Mouse (Mus musculus): ENCODE data around the gene Irf9. TPM values are rescaled to one million over a fixed set of nuclear protein-coding genes. Genes with fewer than 3 reads are reported as not detected.

The Irf9 gene
- polyA plus RNA-seq, 1 experiment from 2014 or later: 9.8 TPM

DNA sequence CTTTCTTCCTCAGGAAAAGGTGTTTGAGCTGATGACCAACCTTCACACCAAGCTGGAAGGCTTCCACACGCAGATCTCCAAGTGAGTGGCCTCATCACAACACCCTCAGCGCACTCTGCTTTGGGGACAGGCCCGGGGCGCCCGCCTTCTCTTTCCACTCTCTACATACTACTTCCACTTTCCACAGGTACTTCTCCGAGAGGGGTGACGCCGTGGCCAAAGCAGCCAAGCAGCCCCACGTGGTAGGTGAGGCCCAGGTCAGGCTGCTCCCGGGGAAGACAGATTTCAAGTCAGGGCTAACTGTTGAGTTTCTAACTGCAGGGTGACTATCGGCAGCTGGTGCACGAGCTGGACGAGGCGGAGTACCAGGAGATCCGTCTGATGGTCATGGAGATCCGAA lies 22.6 kb upstream of the Irf9 start:
- H3K9me3 ChIP-seq (ENCODE audit: control insufficient read depth, low read length): no peaks in the 10 kb centered on the region
- no peak overlapping the region for H3K9ac ChIP-seq (ENCODE audit: low read length)
- H3K4me3 ChIP-seq (ENCODE audit: control insufficient read depth in 1 of 2, insufficient read depth in 1 of 2, low read depth in 1 of 2, low read length in 2 of 2): no peak overlapping the region
- 93% methylated on average over 16 of the region's 16 CpGs for WGBS
- peaks cover 26% of the 10 kb centered on the region for H3K36me3 ChIP-seq (ENCODE audit: control insufficient read depth, insufficient read depth, low read length)
- ATAC-seq (ENCODE audit: insufficient number of reproducible peaks, insufficient read depth, low FRiP score, low read depth): no peak
- no peak overlapping the region for H3K4me2 ChIP-seq (ENCODE audit: low read length)
- peaks cover 12 to 36% of the 10 kb centered on the region in 2 experiments; a peak in 3 of 4 replicates for H3K4me1 ChIP-seq (ENCODE audit: control insufficient read depth in 2 of 2, insufficient read depth in 2 of 2, low read length in 2 of 2)
- no peaks in the 10 kb centered on the region for H3K27me3 ChIP-seq (ENCODE audit: control insufficient read depth, insufficient read depth, low read length)
- no peak overlapping the region for H3K27ac ChIP-seq (replicated peaks in 1 of 2; ENCODE audit: control insufficient read depth in 1 of 2, insufficient read depth in 1 of 2, low read depth in 2 of 2, low read length in 2 of 2)

DNA sequence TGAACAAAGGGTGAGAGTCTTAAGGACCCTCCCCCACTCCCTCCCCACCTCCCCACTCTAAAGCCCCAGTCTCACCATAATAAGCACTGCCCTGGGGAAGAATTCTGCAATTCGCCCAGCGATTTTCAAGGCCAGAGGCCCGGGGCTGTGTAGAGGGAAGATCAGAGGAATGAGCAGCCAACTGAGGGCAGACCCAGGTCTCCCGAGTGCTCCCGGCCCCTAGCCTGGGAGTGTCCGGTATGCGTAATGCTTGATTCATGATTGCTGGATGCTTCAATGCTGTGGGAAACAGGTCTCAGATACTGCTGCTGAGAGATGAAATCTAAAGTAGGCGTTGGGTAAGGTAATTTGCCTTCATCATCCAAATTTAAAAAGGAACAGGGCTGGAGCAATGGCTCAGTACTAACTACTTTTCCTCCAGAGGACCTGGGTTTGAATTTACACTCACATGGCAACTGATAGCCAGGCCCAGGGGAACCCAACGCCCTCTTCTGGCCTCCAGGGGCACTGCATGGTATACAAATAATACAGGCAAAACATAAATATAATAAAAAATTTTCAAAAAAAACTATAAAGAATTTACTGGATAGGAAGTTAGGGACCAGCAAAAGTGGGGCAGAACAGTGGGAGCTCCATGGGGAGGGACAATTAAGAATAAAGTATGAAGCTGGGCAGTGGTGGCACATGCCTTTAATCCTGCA lies 21.2 kb upstream of the Irf9 start:
- peaks cover 28% of the 10 kb centered on the region for H3K36me3 ChIP-seq (ENCODE audit: control insufficient read depth, insufficient read depth, low read length)
- no peak overlapping the region for H3K9ac ChIP-seq (ENCODE audit: low read length)
- no peaks in the 10 kb centered on the region for H3K9me3 ChIP-seq (ENCODE audit: control insufficient read depth, low read length)
- H3K27ac ChIP-seq (replicated peaks in 1 of 2; ENCODE audit: control insufficient read depth in 1 of 2, insufficient read depth in 1 of 2, low read depth in 2 of 2, low read length in 2 of 2): no peak overlapping the region
- H3K4me3 ChIP-seq (ENCODE audit: control insufficient read depth in 1 of 2, insufficient read depth in 1 of 2, low read depth in 1 of 2, low read length in 2 of 2): no peak overlapping the region
- no peak for ATAC-seq (ENCODE audit: insufficient number of reproducible peaks, insufficient read depth, low FRiP score, low read depth)
- no peak overlapping the region for H3K4me2 ChIP-seq (ENCODE audit: low read length)
- peaks cover 3 to 28% of the 10 kb centered on the region in 2 experiments; a peak in 3 of 4 replicates for H3K4me1 ChIP-seq (ENCODE audit: control insufficient read depth in 2 of 2, insufficient read depth in 2 of 2, low read length in 2 of 2)
- WGBS: 74% methylated on average over 9 of the region's 9 CpGs
- H3K27me3 ChIP-seq (ENCODE audit: control insufficient read depth, insufficient read depth, low read length): no peaks in the 10 kb centered on the region

DNA sequence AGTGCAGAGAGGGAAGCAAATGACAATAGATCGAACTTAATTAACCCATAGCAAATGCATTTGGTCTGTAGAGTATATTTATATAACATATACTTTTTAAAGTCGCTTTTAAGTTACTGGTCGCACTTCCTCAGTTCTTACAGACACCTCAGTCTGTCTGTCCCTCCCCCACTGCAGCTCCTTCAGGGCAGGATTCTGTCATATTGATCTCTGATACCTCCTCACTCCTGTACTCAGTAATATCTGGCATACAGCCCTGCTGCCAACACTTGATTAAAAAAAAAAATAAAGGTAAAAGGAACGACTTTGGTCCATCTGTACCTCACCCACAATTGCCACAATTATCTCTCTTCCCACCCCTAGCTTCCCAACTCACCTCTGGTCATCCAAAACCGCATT lies 19.1 kb upstream of the Irf9 start:
- peaks cover 3 to 17% of the 10 kb centered on the region in 2 experiments; a peak in 3 of 4 replicates for H3K4me1 ChIP-seq (ENCODE audit: control insufficient read depth in 2 of 2, insufficient read depth in 2 of 2, low read length in 2 of 2)
- peak overlapping the region; percentile 79 for H3K9ac ChIP-seq (ENCODE audit: low read length)
- 37% methylated on average over 5 of the region's 5 CpGs for WGBS
- no peaks in the 10 kb centered on the region for H3K9me3 ChIP-seq (ENCODE audit: control insufficient read depth, low read length)
- H3K4me2 ChIP-seq (ENCODE audit: low read length): peak overlapping the region; percentile 88
- H3K4me3 ChIP-seq (ENCODE audit: control insufficient read depth in 1 of 2, insufficient read depth in 1 of 2, low read depth in 1 of 2, low read length in 2 of 2): peak overlapping the region; percentile 63
- peaks cover 49% of the 10 kb centered on the region for H3K36me3 ChIP-seq (ENCODE audit: control insufficient read depth, insufficient read depth, low read length)
- H3K27ac ChIP-seq (replicated peaks in 1 of 2; ENCODE audit: control insufficient read depth in 1 of 2, insufficient read depth in 1 of 2, low read depth in 2 of 2, low read length in 2 of 2): peak overlapping the region in 1 of 2 experiments; percentile 77; a peak in 2 of 4 replicates
- no peaks in the 10 kb centered on the region for H3K27me3 ChIP-seq (ENCODE audit: control insufficient read depth, insufficient read depth, low read length)
- no peak for ATAC-seq (ENCODE audit: insufficient number of reproducible peaks, insufficient read depth, low FRiP score, low read depth)

DNA sequence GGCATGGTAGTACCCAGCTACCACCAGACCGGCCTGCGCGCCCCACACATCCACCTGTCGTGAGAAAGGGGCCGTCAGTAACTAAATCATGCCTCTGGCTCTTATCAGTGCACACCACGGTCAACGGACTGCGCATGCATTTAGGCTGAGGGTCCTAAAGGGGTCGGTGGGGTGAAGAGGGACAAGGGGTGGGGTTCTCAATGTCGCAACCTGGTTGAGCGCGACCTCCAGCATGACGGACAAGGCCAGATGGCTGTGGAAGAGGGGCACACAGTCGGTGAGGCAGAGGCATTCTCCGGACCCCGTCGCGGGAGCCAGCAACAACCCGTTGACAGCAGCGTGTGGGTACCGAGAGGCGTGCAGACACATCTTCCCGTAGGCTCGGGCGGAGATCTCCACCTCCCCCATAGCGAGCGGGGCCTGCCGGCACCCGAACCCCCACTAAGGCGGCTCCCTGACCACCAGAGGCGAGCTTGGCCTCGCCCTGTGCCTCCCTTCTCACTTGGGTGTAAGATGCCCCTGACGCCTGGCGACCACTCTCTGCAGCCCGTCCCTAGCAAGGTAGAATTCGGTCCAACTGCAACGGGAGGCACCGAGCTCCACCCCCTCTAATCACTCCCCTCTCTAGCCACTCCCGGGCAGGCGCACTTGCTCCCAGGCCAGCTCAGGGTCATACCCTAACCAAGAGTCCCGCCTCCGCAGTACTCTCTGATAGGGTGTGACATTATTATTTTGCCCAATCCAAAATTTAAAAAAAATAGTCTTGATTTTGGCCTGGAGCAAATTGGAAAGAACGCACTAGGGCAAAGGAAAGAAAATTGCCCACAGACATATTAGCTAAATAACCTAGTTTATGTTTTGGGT lies 18.4 kb upstream of the Irf9 start, which contains the start of gene Emc9:
Gene Emc9, minus strand, starts transcription at position 601 of the 864 bp plus-strand sequence.
- H3K9ac ChIP-seq (ENCODE audit: low read length): peak within 1 kb of the TSS; percentile 79
- H3K27me3 ChIP-seq (ENCODE audit: control insufficient read depth, insufficient read depth, low read length): no peaks in the 10 kb centered on the region
- peak within 1 kb of the TSS; percentile 88 for H3K4me2 ChIP-seq (ENCODE audit: low read length)
- no peaks in the 10 kb centered on the region for H3K9me3 ChIP-seq (ENCODE audit: control insufficient read depth, low read length)
- peak; percentile 78 for ATAC-seq (ENCODE audit: insufficient number of reproducible peaks, insufficient read depth, low FRiP score, low read depth)
- peak within 1 kb of the TSS; percentile 56 to 77 for H3K27ac ChIP-seq (replicated peaks in 1 of 2; ENCODE audit: control insufficient read depth in 1 of 2, insufficient read depth in 1 of 2, low read depth in 2 of 2, low read length in 2 of 2)
- H3K4me3 ChIP-seq (ENCODE audit: control insufficient read depth in 1 of 2, insufficient read depth in 1 of 2, low read depth in 1 of 2, low read length in 2 of 2): peak within 1 kb of the TSS; percentile 63
- peaks cover 47% of the 10 kb centered on the region for H3K36me3 ChIP-seq (ENCODE audit: control insufficient read depth, insufficient read depth, low read length)
- WGBS: 3% methylated on average over 43 of the region's 43 CpGs
- peaks cover 5 to 14% of the 10 kb centered on the region in 2 experiments for H3K4me1 ChIP-seq (ENCODE audit: control insufficient read depth in 2 of 2, insufficient read depth in 2 of 2, low read length in 2 of 2)

DNA sequence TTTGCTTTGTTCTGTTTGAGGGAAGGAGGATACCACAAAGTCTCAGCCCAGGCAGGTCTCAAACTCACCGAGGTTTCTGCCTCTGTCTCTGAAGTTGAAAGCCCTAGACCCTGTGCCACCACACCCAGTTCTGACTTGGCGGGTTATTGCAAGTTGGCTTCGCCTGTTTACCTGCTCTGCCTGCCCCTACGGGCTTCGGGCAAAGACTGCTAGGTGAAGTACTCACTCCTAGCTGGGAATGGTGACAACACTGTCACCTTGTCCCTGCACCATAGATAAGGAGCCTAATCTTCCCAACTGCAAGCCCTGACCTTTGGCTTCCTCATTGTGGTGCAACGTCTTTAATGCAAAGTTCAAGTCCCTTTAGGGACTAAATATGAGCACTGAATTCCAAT lies 17.8 kb upstream of the Irf9 start:
- 49% methylated on average over 6 of the region's 6 CpGs for WGBS
- peaks cover 41% of the 10 kb centered on the region for H3K36me3 ChIP-seq (ENCODE audit: control insufficient read depth, insufficient read depth, low read length)

DNA sequence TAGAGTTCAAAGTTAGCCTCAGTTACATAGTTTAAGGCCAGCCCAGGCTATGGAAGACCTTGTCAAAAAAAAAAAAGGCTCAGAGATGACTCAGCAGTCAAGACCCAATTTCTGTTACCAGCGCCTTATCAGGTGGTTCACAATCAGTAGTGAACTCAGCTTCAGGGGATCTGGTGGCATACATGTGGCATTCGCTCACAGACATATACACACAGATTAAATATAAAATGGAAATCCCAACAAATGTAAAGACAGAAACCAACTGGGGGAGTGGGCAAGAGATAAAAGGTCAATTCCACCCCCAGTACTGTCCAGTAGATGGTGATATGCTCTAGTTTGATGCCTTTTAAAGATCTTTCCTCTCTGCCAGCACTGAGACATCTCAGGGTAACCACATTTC lies 17.2 kb upstream of the Irf9 start:
- Histone ChIP-seq H3K27ac (replicated peaks in 1 of 2; ENCODE audit: control insufficient read depth in 1 of 2, insufficient read depth in 1 of 2, low read depth in 2 of 2, low read length in 2 of 2) (no peak overlapping the region), H3K27me3 (ENCODE audit: control insufficient read depth, insufficient read depth, low read length) (no peaks in the 10 kb centered on the region), H3K9me3 (ENCODE audit: control insufficient read depth, low read length) (no peaks in the 10 kb centered on the region), H3K4me3 (ENCODE audit: control insufficient read depth in 1 of 2, insufficient read depth in 1 of 2, low read depth in 1 of 2, low read length in 2 of 2) (no peak overlapping the region), H3K4me2 (ENCODE audit: low read length) (no peak overlapping the region), H3K36me3 (ENCODE audit: control insufficient read depth, insufficient read depth, low read length) (peaks cover 35% of the 10 kb centered on the region), H3K4me1 (ENCODE audit: control insufficient read depth in 2 of 2, insufficient read depth in 2 of 2, low read length in 2 of 2) (peaks cover 5 to 19% of the 10 kb centered on the region in 2 experiments), H3K9ac (ENCODE audit: low read length) (no peak overlapping the region)
- WGBS: 75% methylated on average over 2 of the region's 2 CpGs
- ATAC-seq (ENCODE audit: insufficient number of reproducible peaks, insufficient read depth, low FRiP score, low read depth): no peak

More for the DNA sequence above, 17.8 kb upstream of the Irf9 start:
- Histone ChIP-seq H3K4me3 (ENCODE audit: control insufficient read depth in 1 of 2, insufficient read depth in 1 of 2, low read depth in 1 of 2, low read length in 2 of 2) (peak overlapping the region in 1 of 2 experiments; percentile 63; a peak in 2 of 4 replicates), H3K27me3 (ENCODE audit: control insufficient read depth, insufficient read depth, low read length) (no peaks in the 10 kb centered on the region), H3K9me3 (ENCODE audit: control insufficient read depth, low read length) (no peaks in the 10 kb centered on the region), H3K9ac (ENCODE audit: low read length) (peak overlapping the region; percentile 79), H3K4me2 (ENCODE audit: low read length) (peak overlapping the region; percentile 88), H3K27ac (replicated peaks in 1 of 2; ENCODE audit: control insufficient read depth in 1 of 2, insufficient read depth in 1 of 2, low read depth in 2 of 2, low read length in 2 of 2) (peak overlapping the region; percentile 0 to 77; a peak in 2 of 4 replicates), H3K4me1 (ENCODE audit: control insufficient read depth in 2 of 2, insufficient read depth in 2 of 2, low read length in 2 of 2) (peaks cover 5 to 19% of the 10 kb centered on the region in 2 experiments)
- no peak for ATAC-seq (ENCODE audit: insufficient number of reproducible peaks, insufficient read depth, low FRiP score, low read depth)

DNA sequence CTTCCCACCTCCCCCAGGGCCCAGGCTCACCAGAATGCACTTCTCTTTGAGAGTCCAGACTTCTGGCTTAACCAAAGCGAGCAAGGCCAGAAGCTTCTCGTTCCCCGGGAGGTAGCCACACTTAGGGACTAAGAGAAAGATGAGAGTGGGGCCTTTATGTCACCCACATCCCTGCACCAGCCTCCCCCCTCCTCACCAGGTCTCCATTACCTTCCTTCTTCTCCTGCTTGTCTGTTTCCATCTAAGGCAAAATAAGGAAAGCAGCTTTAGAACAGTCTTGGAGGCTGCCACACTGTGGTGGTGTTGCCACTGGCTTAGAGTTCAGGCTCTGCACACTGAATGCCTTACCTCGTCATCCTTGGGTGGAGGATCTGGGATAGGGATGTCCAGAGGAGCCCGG lies 14.1 kb upstream of the Irf9 start:
- no peak overlapping the region for H3K27ac ChIP-seq (replicated peaks in 1 of 2; ENCODE audit: control insufficient read depth in 1 of 2, insufficient read depth in 1 of 2, low read depth in 2 of 2, low read length in 2 of 2)
- H3K9ac ChIP-seq (ENCODE audit: low read length): no peak overlapping the region
- H3K4me3 ChIP-seq (ENCODE audit: control insufficient read depth in 1 of 2, insufficient read depth in 1 of 2, low read depth in 1 of 2, low read length in 2 of 2): no peak overlapping the region
- H3K4me1 ChIP-seq (ENCODE audit: control insufficient read depth in 2 of 2, insufficient read depth in 2 of 2, low read length in 2 of 2): peaks cover 10 to 30% of the 10 kb centered on the region in 2 experiments
- peaks cover 33% of the 10 kb centered on the region for H3K36me3 ChIP-seq (ENCODE audit: control insufficient read depth, insufficient read depth, low read length)
- no peaks in the 10 kb centered on the region for H3K9me3 ChIP-seq (ENCODE audit: control insufficient read depth, low read length)
- no peaks in the 10 kb centered on the region for H3K27me3 ChIP-seq (ENCODE audit: control insufficient read depth, insufficient read depth, low read length)
- H3K4me2 ChIP-seq (ENCODE audit: low read length): no peak overlapping the region
- 94% methylated on average over 5 of the region's 5 CpGs for WGBS
- ATAC-seq (ENCODE audit: insufficient number of reproducible peaks, insufficient read depth, low FRiP score, low read depth): no peak
